Mouse (Mus musculus) stomach, embryonic 14.5 days (tissue): Measurements from ENCODE around the gene Adcy6. TPM values are rescaled to one million over a fixed set of nuclear protein-coding genes. Genes with fewer than 3 reads are reported as not detected.

ENCODE experiments used
- ATAC-seq: fragments of 200-750 bp; cut with Nextera tagmentation; 2 replicates; pipeline ENCODE4 v1.8.0; 2017; ENCODE audit warnings: low read depth, moderate TSS enrichment; ENCODE audit not compliant: insufficient number of reproducible peaks, insufficient read depth, low FRiP score
- H3K27ac ChIP-seq: fragments of 300-500 bp; sonication (generic); 2 replicates; pipeline ENCODE4 v1.5.1; 2014; ENCODE audit warnings: mild to moderate bottlenecking, low read length, moderate library complexity, mixed read lengths
- H3K27me3 ChIP-seq: fragments of 300-500 bp; sonication (generic); 2 replicates; pipeline ENCODE4 v1.6.1; 2014; ENCODE audit warnings: low read length, control low read depth, mixed read lengths; ENCODE audit not compliant: control insufficient read depth, insufficient read depth
- H3K36me3 ChIP-seq: fragments of 300-500 bp; sonication (generic); 2 replicates; pipeline ENCODE4 v1.6.1; 2014; ENCODE audit warnings: mild to moderate bottlenecking, control low read depth, low read length, moderate library complexity, mixed read lengths; ENCODE audit not compliant: control insufficient read depth, insufficient read depth
- H3K4me1 ChIP-seq: fragments of 300-500 bp; sonication (generic); 2 replicates; pipeline ENCODE4 v1.6.1; 2014; ENCODE audit warnings: low read length, control low read depth, mixed read lengths; ENCODE audit not compliant: control insufficient read depth, insufficient read depth
- H3K4me2 ChIP-seq: fragments of 300-500 bp; sonication (generic); replicated peaks from 2 replicates; pipeline ENCODE4 v1.6.1; 2014; ENCODE audit warnings: low read depth, low read length, control low read depth
- H3K4me3 ChIP-seq: fragments of 300-500 bp; sonication (generic); 2 replicates; pipeline ENCODE4 v1.5.1; 2014; ENCODE audit warnings: low read depth, low read length, control low read depth
- H3K9ac ChIP-seq: fragments of 300-500 bp; sonication (generic); replicated peaks from 2 replicates; pipeline ENCODE4 v1.6.1; 2014; ENCODE audit warnings: low read depth, mild to moderate bottlenecking, control low read depth, low read length, moderate library complexity, mixed read lengths
- H3K9me3 ChIP-seq: fragments of 300-500 bp; sonication (generic); 2 replicates; pipeline ENCODE4 v1.6.1; 2016; ENCODE audit warnings: low read depth, low read length, control low read depth; ENCODE audit not compliant: control insufficient read depth
- WGBS: fragments of 180-500 bp; shearing (Covaris S2); extraction: QIAGEN DNeasy Blood & Tissue Kit; methylation state at CpG from one replicate; pipeline ENCODE4 v1.1.7; 2014; 5-methylcytosine and 5-hydroxymethylcytosine counted together
- polyA plus RNA-seq: library from polyadenylated mRNA; unstranded; fragments of >200 nt; fragmentation: Nextera tagmentation; extraction: Ambion mirVana; gene quantifications from 2 replicates; pipeline ENCODE4 v1.2.1, GENCODE M21; 2014

Gene Adcy6
- polyA plus RNA-seq, 1 experiment from 2014 or later, result 23.0 TPM

DNA sequence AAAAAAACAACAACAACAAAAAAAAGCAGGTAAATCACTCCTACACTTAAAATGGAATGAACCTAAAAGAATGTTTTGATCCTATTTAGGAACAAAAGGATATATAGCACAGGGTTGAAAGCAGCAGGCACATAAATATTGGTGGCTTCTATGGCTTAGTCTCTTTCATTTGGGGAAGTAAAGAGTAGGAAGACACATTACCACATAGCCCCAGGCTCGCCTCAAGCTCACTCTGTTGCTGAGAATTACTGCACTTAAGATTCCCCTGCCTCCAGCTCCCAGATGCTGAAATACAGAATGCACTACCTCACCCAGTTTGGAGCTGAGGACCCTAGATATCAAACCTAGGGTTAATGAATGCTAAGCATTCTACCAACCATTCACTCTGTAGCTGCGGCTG, 57.1 kb downstream of the Adcy6 start:
- Histone ChIP-seq H3K9ac (no peak overlapping the region), H3K36me3 (peaks cover 57% of the 10 kb centered on the region), H3K27ac (no peak overlapping the region), H3K4me1 (no peaks in the 10 kb centered on the region), H3K4me3 (no peak overlapping the region), H3K27me3 (no peaks in the 10 kb centered on the region), H3K4me2 (no peak overlapping the region), H3K9me3 (no peaks in the 10 kb centered on the region)
- WGBS, result 89% methylated on average over 2 of the region's 2 CpGs
- no peak for ATAC-seq

DNA sequence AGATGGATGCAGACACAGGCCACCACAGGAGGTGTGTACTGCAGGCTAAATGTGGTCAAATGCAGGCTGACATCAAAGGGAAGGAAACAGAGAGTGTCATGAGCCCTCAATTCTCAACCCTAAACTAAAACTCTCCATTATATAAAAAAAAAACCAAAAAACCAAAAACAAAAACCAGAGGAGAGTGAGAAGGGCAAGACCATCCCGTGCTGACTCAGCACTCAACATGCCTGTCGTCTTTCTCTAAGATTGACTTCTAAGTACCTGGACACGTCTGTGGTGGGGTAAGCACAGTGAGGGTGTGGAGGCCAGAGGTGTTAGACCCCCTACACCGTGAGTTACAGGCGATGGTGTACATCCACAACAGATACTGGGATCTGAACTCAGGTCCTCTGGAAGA, 63.0 kb downstream of the Adcy6 start:
- no peak overlapping the region for H3K9ac ChIP-seq
- no peak overlapping the region for H3K27ac ChIP-seq
- no peak for ATAC-seq
- H3K4me2 ChIP-seq, result no peak overlapping the region
- no peaks in the 10 kb centered on the region for H3K27me3 ChIP-seq
- WGBS, result 91% methylated on average over 5 of the region's 5 CpGs
- H3K9me3 ChIP-seq, result no peaks in the 10 kb centered on the region
- no peaks in the 10 kb centered on the region for H3K4me1 ChIP-seq
- H3K4me3 ChIP-seq, result no peak overlapping the region
- H3K36me3 ChIP-seq, result peaks cover 76% of the 10 kb centered on the region

DNA sequence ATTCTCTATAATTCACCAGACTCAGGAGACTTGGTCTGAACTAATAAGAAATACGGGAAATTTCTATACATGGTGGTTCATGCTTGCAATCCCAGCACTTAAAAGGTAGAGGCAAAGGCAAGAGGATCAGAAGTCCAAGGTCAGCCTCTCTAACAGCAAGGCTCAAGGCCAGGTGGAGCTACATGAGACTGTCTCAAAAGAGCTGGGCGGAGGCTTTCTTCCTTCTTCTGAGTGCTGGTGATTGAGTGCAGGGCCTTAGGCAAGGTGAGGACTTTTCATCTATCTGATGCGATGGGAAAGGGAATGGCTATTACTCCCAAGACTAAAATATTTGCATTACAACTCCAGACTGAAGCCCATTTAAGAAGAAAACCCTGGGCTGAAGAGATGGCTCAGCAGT, 64.7 kb downstream of the Adcy6 start:
- H3K27me3 ChIP-seq, result no peaks in the 10 kb centered on the region
- H3K4me3 ChIP-seq, result no peak overlapping the region
- H3K36me3 ChIP-seq, result peaks cover 70% of the 10 kb centered on the region

DNA sequence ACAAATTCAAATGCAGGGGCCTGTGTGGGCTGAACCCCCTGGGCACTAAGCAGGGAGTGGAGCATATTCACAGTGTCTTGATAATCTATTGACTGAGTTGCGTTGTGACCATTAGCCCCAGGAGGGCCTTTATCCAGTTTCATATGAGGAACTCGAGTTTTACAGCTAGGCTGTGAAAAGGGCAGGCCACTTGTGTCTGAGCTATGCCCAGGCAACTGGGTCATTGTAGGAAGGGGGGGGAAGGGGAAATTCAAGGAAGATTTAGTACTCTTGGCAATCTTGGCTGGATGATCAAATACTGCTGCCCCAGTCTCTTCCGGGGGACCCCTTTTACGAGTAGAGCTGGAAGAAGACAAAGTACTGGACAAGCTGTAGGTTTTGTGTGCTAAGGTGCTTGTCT, 66.5 kb downstream of the Adcy6 start:
- 90% methylated on average over 4 of the region's 4 CpGs for WGBS

More for the DNA sequence above, 64.7 kb downstream of the Adcy6 start:
- Histone ChIP-seq H3K9me3 (no peaks in the 10 kb centered on the region), H3K4me2 (no peak overlapping the region), H3K4me1 (no peaks in the 10 kb centered on the region), H3K9ac (no peak overlapping the region), H3K27ac (no peak overlapping the region)
- WGBS, result 93% methylated on average over 3 of the region's 3 CpGs
- ATAC-seq, result no peak

DNA sequence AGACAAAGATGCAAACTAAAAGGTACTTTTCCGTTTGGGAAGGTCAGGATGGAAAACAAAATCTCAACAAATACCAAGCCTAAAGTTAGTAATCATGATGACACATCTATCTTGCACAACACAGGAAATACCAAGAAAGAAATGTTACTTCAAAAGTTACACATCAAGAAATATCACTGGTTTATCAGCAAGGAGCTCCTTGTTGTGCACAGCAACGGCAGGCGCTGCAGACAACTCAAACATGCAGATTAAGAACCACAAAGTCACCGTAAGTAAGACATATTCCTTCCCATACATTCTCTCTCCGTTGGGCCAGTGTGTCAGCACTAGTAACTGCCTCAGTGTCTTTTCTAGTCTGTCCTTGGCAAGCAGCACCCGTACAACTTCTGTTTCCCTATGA, 68.8 kb downstream of the Adcy6 start:
- no peaks in the 10 kb centered on the region for H3K9me3 ChIP-seq
- no peak overlapping the region for H3K9ac ChIP-seq
- WGBS, result 83% methylated on average over 6 of the region's 6 CpGs
- no peak overlapping the region for H3K4me2 ChIP-seq
- ATAC-seq, result no peak
- no peak overlapping the region for H3K4me3 ChIP-seq
- peaks cover 54% of the 10 kb centered on the region for H3K36me3 ChIP-seq
- H3K4me1 ChIP-seq, result no peaks in the 10 kb centered on the region
- no peaks in the 10 kb centered on the region for H3K27me3 ChIP-seq
- no peak overlapping the region for H3K27ac ChIP-seq

More for the DNA sequence above, 66.5 kb downstream of the Adcy6 start:
- Histone ChIP-seq H3K27me3 (no peaks in the 10 kb centered on the region), H3K27ac (no peak overlapping the region), H3K9me3 (no peaks in the 10 kb centered on the region), H3K4me2 (no peak overlapping the region), H3K4me3 (no peak overlapping the region), H3K9ac (no peak overlapping the region), H3K36me3 (peaks cover 71% of the 10 kb centered on the region), H3K4me1 (no peaks in the 10 kb centered on the region)
- ATAC-seq, result no peak

Other genes with a start within 250 kb of the Adcy6 start
- not detected in 2 replicates for gene Olfr283, start 229.1 kb downstream of the Adcy6 start, polyA plus RNA-seq
- not detected in 2 replicates for gene Olfr282, start 178.9 kb downstream of the Adcy6 start, polyA plus RNA-seq
- gene Olfr281, start 157.5 kb downstream of the Adcy6 start, polyA plus RNA-seq, result not detected in 2 replicates
- gene OR5BS1P, start 140.2 kb downstream of the Adcy6 start, polyA plus RNA-seq, result not detected in 2 replicates
- gene Lalba, start 127.4 kb downstream of the Adcy6 start, polyA plus RNA-seq, result not detected in 2 replicates
- not detected in 2 replicates for gene Olfr279, start 117.7 kb downstream of the Adcy6 start, polyA plus RNA-seq
- gene Kansl2, start 75.8 kb downstream of the Adcy6 start, polyA plus RNA-seq, result 90.6 and 92.2 TPM in 2 replicates
- gene Ccnt1, start 39.2 kb downstream of the Adcy6 start, polyA plus RNA-seq, result 60.0 and 61.2 TPM in 2 replicates
- gene 4930415O20Rik, start 39.1 kb downstream of the Adcy6 start, polyA plus RNA-seq, result not detected in 2 replicates
- gene Cacnb3, start 20.8 kb upstream of the Adcy6 start, polyA plus RNA-seq, result 34.4 TPM in 2 replicates
- 30.1 and 30.3 TPM in 2 replicates for gene Ddx23, start 52.8 kb upstream of the Adcy6 start, polyA plus RNA-seq
- 0.75 and 0.83 TPM in 2 replicates for gene Rnd1, start 67.4 kb upstream of the Adcy6 start, polyA plus RNA-seq
- 1.2 and 1.4 TPM in 2 replicates for gene Ccdc65, start 98.1 kb upstream of the Adcy6 start, polyA plus RNA-seq
- gene Fkbp11, start 118.1 kb upstream of the Adcy6 start, polyA plus RNA-seq, result 38.1 and 39.2 TPM in 2 replicates
- gene Arf3, start 153.1 kb upstream of the Adcy6 start, polyA plus RNA-seq, result 33.2 and 34.5 TPM in 2 replicates
- not detected in 2 replicates for gene Wnt10b, start 168.1 kb upstream of the Adcy6 start, polyA plus RNA-seq
- not detected in 2 replicates for gene Wnt1, start 179.8 kb upstream of the Adcy6 start, polyA plus RNA-seq
- not detected in 2 replicates for gene Ddn, start 199.4 kb upstream of the Adcy6 start, polyA plus RNA-seq
- gene Prkag1, start 221.4 kb upstream of the Adcy6 start, polyA plus RNA-seq, result 76.3 and 80.0 TPM in 2 replicates